In the genomic region with DNA sequence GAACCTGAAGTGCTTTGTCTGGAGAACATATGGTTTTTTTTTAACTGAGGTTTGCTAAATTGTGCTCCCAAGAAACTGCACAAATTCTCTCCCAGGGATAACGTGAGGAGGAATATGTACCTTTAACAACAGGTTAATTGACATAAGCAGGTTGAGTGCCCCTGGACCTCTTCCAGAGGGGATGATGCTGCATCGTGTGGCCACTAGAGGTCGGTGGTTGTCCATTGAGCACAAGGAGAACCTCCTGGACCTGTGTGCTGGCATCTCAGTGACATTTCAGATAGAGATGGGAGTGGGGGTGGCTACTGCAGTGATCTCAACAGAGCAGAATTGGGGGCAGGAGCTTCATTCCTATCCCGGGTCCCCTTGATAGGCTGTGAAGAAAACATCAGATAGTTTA, we compare ENCODE assay signal across 21 mouse cellular contexts. TPM values are rescaled to one million over a fixed set of nuclear protein-coding genes. Genes with fewer than 3 reads are reported as not detected.
DNase-seq lines count a peak whose midpoint lies in the region; ATAC-seq and TF ChIP-seq lines count a peak whose summit lies in the region.
"Not testable (repeated sequence)": the region's sequence is repeated elsewhere in the genome, so short reads cannot be mapped to it uniquely, and the experiment has no call there.
"Had no signal": no experiment of that assay in that cellular context is flagged by ENCODE, and none has a peak within 500 bp of the region (broad histone marks: within the 10 kb centered on the region; RNA-seq: fewer than 3 reads in every experiment).

No protein-coding gene starts in this region.

- H3K4me2 ChIP-seq in intestine, postnatal 0 days (replicated peaks; ENCODE audit: low read depth); liver, embryonic 14.5 days (ENCODE audit: low read depth): not testable (repeated sequence)

- H3K9ac ChIP-seq in intestine, postnatal 0 days (ENCODE audit: low read depth, low read length); liver, embryonic 14.5 days (replicated peaks): not testable (repeated sequence)

- TF ChIP-seq EP300 in liver, embryonic 14.5 days (IDR thresholded peaks at IDR 0.05; ENCODE audit: low read depth): not testable (repeated sequence)

- not testable (repeated sequence) for H3K27ac ChIP-seq in intestine, postnatal 0 days (ENCODE audit: low read depth, low read length); liver, embryonic 14.5 days

- H3K4me3 ChIP-seq in intestine, postnatal 0 days (ENCODE audit: low read depth, low read length); liver, embryonic 14.5 days (ENCODE audit: insufficient read depth in 1 of 2, low read depth in 2 of 2, low read length in 2 of 2): not testable (repeated sequence)

- TF ChIP-seq CTCF in intestine, postnatal 0 days (IDR thresholded peaks at IDR 0.05; ENCODE audit: low read depth): peak; percentile 52
- TF ChIP-seq CTCF in liver, embryonic 14.5 days (IDR thresholded peaks at IDR 0.05; ENCODE audit: low read depth): peak; percentile 52

- not testable (repeated sequence) for H3K9me3 ChIP-seq in intestine, postnatal 0 days (ENCODE audit: control insufficient read depth); liver, embryonic 14.5 days (ENCODE audit: control insufficient read depth, low read length)

- 55% methylated on average over 4 of the region's 4 CpGs for WGBS in intestine, postnatal 0 days
- 39% methylated on average over 4 of the region's 4 CpGs for WGBS in liver, embryonic 14.5 days (ENCODE audit: insufficient replicate concordance)

- not testable (repeated sequence) for H3K36me3 ChIP-seq in intestine, postnatal 0 days (ENCODE audit: control insufficient read depth, insufficient read depth); liver, embryonic 14.5 days (replicated peaks; ENCODE audit: control insufficient read depth, insufficient read depth, low read depth)

- not testable (repeated sequence) for ATAC-seq in intestine, postnatal 0 days; liver, embryonic 14.5 days (ENCODE audit: insufficient read depth)
- peak; percentile 64; the same call in 1 of the 2 replicates for ATAC-seq in megakaryocyte progenitor cell, adult 5-6 weeks (replicated peaks; ENCODE audit: poor library complexity)

- not testable (repeated sequence) for H3K4me1 ChIP-seq in intestine, postnatal 0 days (replicated peaks; ENCODE audit: control insufficient read depth, insufficient read depth, low read length); liver, embryonic 14.5 days (replicated peaks; ENCODE audit: control insufficient read depth in 2 of 2, insufficient read depth in 2 of 2, low read length in 1 of 2)

- not testable (repeated sequence) for H3K27me3 ChIP-seq in intestine, postnatal 0 days (replicated peaks; ENCODE audit: control insufficient read depth, insufficient read depth, low read length); liver, embryonic 14.5 days (ENCODE audit: control insufficient read depth, insufficient read depth, low read length)

- DNase-seq in 416B (ENCODE audit: low read depth): peak; percentile 31
- DNase-seq in adrenal gland, adult 2 months: peak; percentile 42
- peak; percentile 44 for DNase-seq in cerebellum, adult 11-12 months
- DNase-seq in cerebellum, postnatal 36 days: peak; percentile 56 to 65
- peak; percentile 65 to 70 for DNase-seq in kidney, postnatal 25 days
- not testable (repeated sequence) for DNase-seq in liver, embryonic 14.5 days (ENCODE audit: low read depth in 3 of 3, low spot score in 3 of 3)

RNA-seq across cellular contexts. Expression of a gene that starts 2.2 kb away (rescaled TPM):
- not detected for total RNA-seq in adrenal gland, adult 2 months (2021)
- polyA plus RNA-seq in adrenal gland, adult 2 months (2012; rRNA removed): not detected in 2 replicates
- polyA plus RNA-seq in intestine, postnatal 0 days (2015; fragmentation: Nextera tagmentation; extraction: Ambion mirVana): not detected in 2 replicates
- not detected in 2 replicates for polyA plus RNA-seq in liver, embryonic 14.5 days (2012; rRNA removed)
- not detected in 2 replicates for polyA plus RNA-seq in liver, embryonic 14.5 days (2014; fragmentation: Nextera tagmentation; extraction: Ambion mirVana)
- total RNA-seq in megakaryocyte progenitor cell, adult 5-6 weeks (2015): not detected in 2 replicates
- not detected in 2 replicates for total RNA-seq in megakaryocyte progenitor cell, adult 5-6 weeks (2017)
- total RNA-seq: gastrocnemius, postnatal 25 days; heart, postnatal 14 days; layer of hippocampus, postnatal 14 days; left cerebral cortex, postnatal 36 days; megakaryocyte, adult 5-6 weeks had no signal
- polyA plus RNA-seq: embryonic facial prominence, embryonic 12.5 days; heart, embryonic 10.5 days; hindbrain, embryonic 14.5 days; kidney, embryonic 15.5 days; liver, embryonic 13.5 days; midbrain, embryonic 15.5 days; spleen, adult 2 months; stomach, embryonic 16.5 days had no signal

RNA-seq across cellular contexts. Expression of a gene that starts 12.4 kb away (rescaled TPM):
- total RNA-seq in adrenal gland, adult 2 months (2021): 1 to 10 TPM; 1.4 to 1.9 TPM
- 0.63 and 0.73 TPM in 2 replicates for polyA plus RNA-seq in adrenal gland, adult 2 months (2012; rRNA removed)
- 0.35 TPM in 1 of 2 replicates, not detected in the other for polyA plus RNA-seq in intestine, postnatal 0 days (2015; fragmentation: Nextera tagmentation; extraction: Ambion mirVana)
- 0.17 TPM in 2 replicates for polyA plus RNA-seq in liver, embryonic 14.5 days (2012; rRNA removed)
- not detected in 2 replicates for polyA plus RNA-seq in liver, embryonic 14.5 days (2014; fragmentation: Nextera tagmentation; extraction: Ambion mirVana)
- total RNA-seq in megakaryocyte progenitor cell, adult 5-6 weeks (2015): 0.51 and 0.79 TPM in 2 replicates
- total RNA-seq in megakaryocyte progenitor cell, adult 5-6 weeks (2017): not detected in 2 replicates
- total RNA-seq: megakaryocyte, adult 5-6 weeks had no signal
- polyA plus RNA-seq: embryonic facial prominence, embryonic 12.5 days; heart, embryonic 10.5 days; liver, embryonic 13.5 days; stomach, embryonic 16.5 days had no signal

RNA-seq across cellular contexts. Expression of a gene that starts 12.4 kb away (rescaled TPM):
- not detected for total RNA-seq in adrenal gland, adult 2 months (2021)
- not detected in 2 replicates for polyA plus RNA-seq in adrenal gland, adult 2 months (2012; rRNA removed)
- not detected in 2 replicates for polyA plus RNA-seq in intestine, postnatal 0 days (2015; fragmentation: Nextera tagmentation; extraction: Ambion mirVana)
- polyA plus RNA-seq in liver, embryonic 14.5 days (2012; rRNA removed): not detected in 2 replicates
- not detected in 2 replicates for polyA plus RNA-seq in liver, embryonic 14.5 days (2014; fragmentation: Nextera tagmentation; extraction: Ambion mirVana)
- total RNA-seq in megakaryocyte progenitor cell, adult 5-6 weeks (2015): not detected in 2 replicates
- not detected in 2 replicates for total RNA-seq in megakaryocyte progenitor cell, adult 5-6 weeks (2017)
- total RNA-seq: gastrocnemius, postnatal 25 days; heart, postnatal 14 days; layer of hippocampus, postnatal 14 days; left cerebral cortex, postnatal 36 days; megakaryocyte, adult 5-6 weeks had no signal
- polyA plus RNA-seq: embryonic facial prominence, embryonic 12.5 days; heart, embryonic 10.5 days; hindbrain, embryonic 14.5 days; kidney, embryonic 15.5 days; liver, embryonic 13.5 days; midbrain, embryonic 15.5 days; spleen, adult 2 months; stomach, embryonic 16.5 days had no signal

RNA-seq across cellular contexts. Expression of a gene that starts 48.6 kb away (rescaled TPM):
- total RNA-seq in adrenal gland, adult 2 months (2021): 10 to 100 TPM; 45.4 to 75.7 TPM
- polyA plus RNA-seq in adrenal gland, adult 2 months (2012; rRNA removed): 7.1 and 9.2 TPM in 2 replicates
- polyA plus RNA-seq in intestine, postnatal 0 days (2015; fragmentation: Nextera tagmentation; extraction: Ambion mirVana): 34.6 and 38.6 TPM in 2 replicates
- polyA plus RNA-seq in liver, embryonic 14.5 days (2012; rRNA removed): 8.3 and 13.2 TPM in 2 replicates
- polyA plus RNA-seq in liver, embryonic 14.5 days (2014; fragmentation: Nextera tagmentation; extraction: Ambion mirVana): 18.9 and 19.4 TPM in 2 replicates
- 17.9 and 18.7 TPM in 2 replicates for total RNA-seq in megakaryocyte progenitor cell, adult 5-6 weeks (2015)
- 40.3 and 42.0 TPM in 2 replicates for total RNA-seq in megakaryocyte progenitor cell, adult 5-6 weeks (2017)

RNA-seq across cellular contexts. Expression of a gene that starts 58.3 kb away (rescaled TPM):
- 10 to 100 TPM; 41.1 to 79.6 TPM for total RNA-seq in adrenal gland, adult 2 months (2021)
- polyA plus RNA-seq in adrenal gland, adult 2 months (2012; rRNA removed): 42.2 and 70.3 TPM in 2 replicates
- 24.6 and 27.3 TPM in 2 replicates for polyA plus RNA-seq in intestine, postnatal 0 days (2015; fragmentation: Nextera tagmentation; extraction: Ambion mirVana)
- 36.6 and 42.5 TPM in 2 replicates for polyA plus RNA-seq in liver, embryonic 14.5 days (2012; rRNA removed)
- 25.8 and 28.5 TPM in 2 replicates for polyA plus RNA-seq in liver, embryonic 14.5 days (2014; fragmentation: Nextera tagmentation; extraction: Ambion mirVana)
- total RNA-seq in megakaryocyte progenitor cell, adult 5-6 weeks (2015): 53.2 and 55.4 TPM in 2 replicates
- 41.0 and 50.5 TPM in 2 replicates for total RNA-seq in megakaryocyte progenitor cell, adult 5-6 weeks (2017)
